Mouse (Mus musculus): ENCODE measurements around the gene Olfr104-ps. TPM values are rescaled to one million over a fixed set of nuclear protein-coding genes. Genes with fewer than 3 reads are reported as not detected.

Gene Olfr104-ps
- not detected for total RNA-seq (2023)

GRCm38 (mm10) chr17:37359282-37359681 lies at the start of gene Olfr104-ps:
Gene Olfr104-ps (plus strand): TSS chr17:37359582.

GRCm38 (mm10) chr17:37316954-37317353 lies 42.4 kb upstream of the Olfr104-ps start, which contains the start of gene Olfr102:
Gene Olfr102 (minus strand): TSS chr17:37317054.

GRCm38 (mm10) chr17:37339598-37339997 lies 19.8 kb upstream of the Olfr104-ps start, which contains the start of gene Olfr103:
Gene Olfr103 (minus strand): TSS chr17:37339698.

GRCm38 (mm10) chr17:37378733-37379132 lies 19.4 kb downstream of the Olfr104-ps start, which contains the start of gene Olfr105-ps:
Gene Olfr105-ps (plus strand): TSS chr17:37379033.

GRCm38 (mm10) chr17:37390093-37390492 lies 30.7 kb downstream of the Olfr104-ps start, which contains the start of gene Olfr106-ps:
Gene Olfr106-ps (plus strand): TSS chr17:37390393.

GRCm38 (mm10) chr17:37398926-37399325 lies 39.5 kb downstream of the Olfr104-ps start, which contains the start of gene Olfr107:
Gene Olfr107 (plus strand): TSS chr17:37399226.

Other genes with a start within 250 kb of the Olfr104-ps start
- not detected for gene Olfr92, start 239.5 kb upstream of the Olfr104-ps start, total RNA-seq (2023)
- not detected for gene Olfr93, start 198.1 kb upstream of the Olfr104-ps start, total RNA-seq (2023)
- not detected for gene Ubd, start 165.7 kb upstream of the Olfr104-ps start, total RNA-seq (2023)
- not detected for gene Olfr94, start 158.6 kb upstream of the Olfr104-ps start, total RNA-seq (2023)
- gene Olfr95, start 146.5 kb upstream of the Olfr104-ps start, total RNA-seq (2023): not detected
- not detected for gene Olfr96, start 139.4 kb upstream of the Olfr104-ps start, total RNA-seq (2023)
- not detected for gene Olfr97, start 122.3 kb upstream of the Olfr104-ps start, total RNA-seq (2023)
- not detected for gene Olfr98, start 95.8 kb upstream of the Olfr104-ps start, total RNA-seq (2023)
- gene H2-M3, start 89.4 kb upstream of the Olfr104-ps start, total RNA-seq (2023): 1 to 10 TPM; 5.8 to 6.0 TPM
- gene Olfr99, start 76.1 kb upstream of the Olfr104-ps start, total RNA-seq (2023): not detected
- gene Olfr101, start 55.3 kb upstream of the Olfr104-ps start, total RNA-seq (2023): not detected
- not detected for gene Olfr102, start 42.5 kb upstream of the Olfr104-ps start, total RNA-seq (2023)
- not detected for gene Olfr103, start 19.9 kb upstream of the Olfr104-ps start, total RNA-seq (2023)
- gene Olfr105-ps, start 19.5 kb downstream of the Olfr104-ps start, total RNA-seq (2023): not detected
- not detected for gene Olfr106-ps, start 30.8 kb downstream of the Olfr104-ps start, total RNA-seq (2023)
- gene Olfr107, start 39.6 kb downstream of the Olfr104-ps start, total RNA-seq (2023): not detected
- gene Olfr108, start 85.9 kb downstream of the Olfr104-ps start, total RNA-seq (2023): not detected
- not detected for gene Olfr109, start 99.3 kb downstream of the Olfr104-ps start, total RNA-seq (2023)
- not detected for gene H2-M2, start 124.0 kb downstream of the Olfr104-ps start, total RNA-seq (2023)
- gene Olfr110, start 132.9 kb downstream of the Olfr104-ps start, total RNA-seq (2023): not detected
- gene Olfr111, start 148.4 kb downstream of the Olfr104-ps start, total RNA-seq (2023): not detected
- gene Olfr112, start 209.9 kb downstream of the Olfr104-ps start, total RNA-seq (2023): not detected
- gene Olfr113, start 218.1 kb downstream of the Olfr104-ps start, total RNA-seq (2023): not detected
- not detected for gene Olfr114, start 233.2 kb downstream of the Olfr104-ps start, total RNA-seq (2023)

Measured in neutrophil, adult 59 days (primary cell).